Mouse (Mus musculus): Measurements from ENCODE around the gene Lhcgr. TPM values are rescaled to one million over a fixed set of nuclear protein-coding genes. Genes with fewer than 3 reads are reported as not detected.
A peak's percentile ranks its signal among the peaks of the same experiment; 100 is the strongest.

Gene Lhcgr
- polyA plus RNA-seq, 1 experiment from 2014 or later, result 0.79 TPM

DNA sequence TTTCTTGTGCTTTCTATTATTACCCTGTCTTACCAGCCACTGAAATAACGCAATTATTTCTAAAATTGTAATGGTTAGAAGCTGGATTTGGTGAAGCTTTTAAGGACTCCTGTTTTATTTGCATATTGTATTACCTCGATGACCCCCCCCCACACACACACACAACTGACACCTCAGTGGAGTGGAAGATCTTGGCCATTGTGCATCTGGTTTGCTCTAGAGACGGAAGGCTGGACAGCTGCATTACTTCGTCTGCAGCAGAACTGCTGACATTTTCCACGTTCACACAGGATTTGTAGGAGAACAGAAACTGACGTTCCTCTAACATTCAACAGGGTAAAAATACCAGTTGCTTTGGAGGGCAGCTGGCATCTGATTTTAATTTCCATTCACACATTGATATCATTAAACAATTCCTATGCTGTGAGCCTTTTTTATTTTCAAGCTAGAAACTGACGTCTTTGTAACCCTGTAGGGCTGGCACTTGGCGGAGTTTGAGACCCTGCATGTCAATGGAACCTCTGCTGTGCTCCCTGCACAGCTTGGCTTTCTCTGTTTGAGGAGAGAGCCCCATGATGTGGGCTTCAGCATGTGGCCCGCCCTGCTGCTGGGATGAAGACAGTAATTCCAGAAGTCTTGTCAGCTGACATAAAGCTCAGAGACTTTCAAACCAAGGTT lies 95.0 kb downstream of the Lhcgr start:
- H3K4me2 ChIP-seq (ENCODE audit: low read length), result 0 out of 2 replicates have a peak overlapping the region, but pooled peaks have one; percentile 18
- no peaks in the 10 kb centered on the region for H3K9me3 ChIP-seq (replicated peaks; ENCODE audit: control insufficient read depth, low read length)
- H3K4me3 ChIP-seq (ENCODE audit: low read depth, low read length), result no peak overlapping the region
- DNase-seq (ENCODE audit: low spot score) (peak; percentile 42), ATAC-seq (peak; percentile 74)
- no peak overlapping the region for H3K9ac ChIP-seq (ENCODE audit: low read length)
- H3K27me3 ChIP-seq (replicated peaks; ENCODE audit: control insufficient read depth, insufficient read depth, low read length), result no peaks in the 10 kb centered on the region
- no peaks in the 10 kb centered on the region for H3K36me3 ChIP-seq (ENCODE audit: control insufficient read depth, insufficient read depth, low read length)
- 41% methylated on average over 9 of the region's 9 CpGs for WGBS
- H3K27ac ChIP-seq (ENCODE audit: low read depth, low read length), result no peak overlapping the region; the same call in 1 of the 2 replicates
- peaks cover 9% of the 10 kb centered on the region; the same call in 1 of the 2 replicates for H3K4me1 ChIP-seq (ENCODE audit: control insufficient read depth, insufficient read depth, low read length)

DNA sequence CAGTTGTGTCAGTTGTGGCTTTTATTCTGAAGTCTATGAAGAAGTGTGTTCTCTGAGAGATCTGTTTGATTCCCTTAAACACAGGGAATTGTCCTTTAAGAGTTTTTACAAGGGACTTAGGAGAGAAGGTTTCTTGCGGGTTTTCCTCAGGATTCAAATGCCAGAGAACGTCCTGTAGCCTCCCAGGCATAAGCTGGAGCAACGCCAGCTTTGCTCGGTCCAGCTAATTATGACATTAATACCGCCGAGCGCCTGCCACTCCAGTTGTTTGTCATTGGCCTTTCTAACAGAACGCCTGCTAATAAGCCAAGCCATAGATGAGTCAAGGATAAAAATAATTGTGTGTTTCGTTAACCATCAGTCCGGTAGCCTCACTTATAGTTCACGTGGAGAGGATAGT lies 103.6 kb downstream of the Lhcgr start:
- H3K27ac ChIP-seq (ENCODE audit: low read depth, low read length), result no peak overlapping the region
- no peak overlapping the region for H3K9ac ChIP-seq (ENCODE audit: low read length)
- no peaks in the 10 kb centered on the region for H3K9me3 ChIP-seq (replicated peaks; ENCODE audit: control insufficient read depth, low read length)
- H3K4me2 ChIP-seq (ENCODE audit: low read length), result peak overlapping the region; percentile 21; the same call in 1 of the 2 replicates
- DNase-seq (ENCODE audit: low spot score) (peak; percentile 47), ATAC-seq (no peak)
- H3K27me3 ChIP-seq (replicated peaks; ENCODE audit: control insufficient read depth, insufficient read depth, low read length), result no peaks in the 10 kb centered on the region
- H3K36me3 ChIP-seq (ENCODE audit: control insufficient read depth, insufficient read depth, low read length), result no peaks in the 10 kb centered on the region
- WGBS, result 10% methylated on average over 11 of the region's 11 CpGs
- no peak overlapping the region for H3K4me3 ChIP-seq (ENCODE audit: low read depth, low read length)
- peaks cover 7% of the 10 kb centered on the region for H3K4me1 ChIP-seq (ENCODE audit: control insufficient read depth, insufficient read depth, low read length)

DNA sequence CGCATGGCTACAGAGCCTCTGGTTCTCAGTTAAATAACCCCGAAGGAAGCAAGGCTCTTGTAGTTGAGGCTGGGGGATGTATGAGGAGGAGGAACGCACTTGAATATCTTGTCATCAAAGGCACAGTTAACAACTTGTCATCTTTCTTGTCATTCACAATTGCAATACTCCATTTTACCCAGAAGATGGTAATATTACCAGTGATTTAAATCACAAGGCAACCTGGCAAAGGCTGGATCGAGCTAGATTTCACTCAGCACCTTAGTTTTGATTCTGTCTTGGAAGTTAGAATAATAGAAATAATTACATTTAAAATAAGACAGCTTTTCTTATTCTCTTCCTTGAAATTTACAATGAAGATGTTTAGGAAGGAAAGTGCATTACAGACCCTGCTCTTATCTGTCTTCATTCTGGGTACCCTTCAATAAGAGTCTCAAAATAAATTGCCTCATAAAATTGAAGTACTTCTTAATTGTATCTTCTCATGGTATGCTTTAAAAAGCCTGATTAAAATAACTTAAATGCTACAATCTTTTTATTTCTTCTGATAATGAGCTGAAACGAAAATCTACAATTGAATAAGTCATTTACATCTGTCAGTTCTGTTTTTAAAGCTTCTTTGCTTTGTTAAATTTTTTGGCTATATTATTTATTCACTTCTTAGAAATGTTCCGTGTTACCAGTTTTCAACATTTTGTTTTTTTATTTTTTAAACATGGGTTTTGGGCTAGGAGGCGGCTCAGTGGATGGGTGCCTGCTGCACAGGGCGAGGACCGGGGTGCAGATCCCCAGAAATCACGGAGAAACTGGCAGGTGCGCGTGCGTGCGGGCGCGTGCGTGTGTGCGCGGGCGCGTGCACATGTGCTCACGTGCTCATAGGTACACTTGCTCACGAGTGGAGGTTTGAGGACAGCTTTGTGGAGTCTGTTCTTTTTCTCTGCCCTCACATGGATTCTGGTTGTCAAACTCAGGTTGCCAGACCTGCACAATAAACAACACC lies 116.2 kb downstream of the Lhcgr start:
- no peak overlapping the region for H3K9ac ChIP-seq (ENCODE audit: low read length)
- H3K9me3 ChIP-seq (replicated peaks; ENCODE audit: control insufficient read depth, low read length), result no peaks in the 10 kb centered on the region
- no peaks in the 10 kb centered on the region for H3K36me3 ChIP-seq (ENCODE audit: control insufficient read depth, insufficient read depth, low read length)
- H3K4me2 ChIP-seq (ENCODE audit: low read length), result no peak overlapping the region
- DNase-seq (ENCODE audit: low spot score), result peak; percentile 50
- peaks cover 3% of the 10 kb centered on the region; the same call in 1 of the 2 replicates for H3K4me1 ChIP-seq (ENCODE audit: control insufficient read depth, insufficient read depth, low read length)
- no peak overlapping the region for H3K27ac ChIP-seq (ENCODE audit: low read depth, low read length)
- ATAC-seq, result peak; percentile 34; the same call in 1 of the 2 replicates
- WGBS, result 92% methylated on average over 23 of the region's 23 CpGs
- H3K4me3 ChIP-seq (ENCODE audit: low read depth, low read length), result no peak overlapping the region
- H3K27me3 ChIP-seq (replicated peaks; ENCODE audit: control insufficient read depth, insufficient read depth, low read length), result no peaks in the 10 kb centered on the region

DNA sequence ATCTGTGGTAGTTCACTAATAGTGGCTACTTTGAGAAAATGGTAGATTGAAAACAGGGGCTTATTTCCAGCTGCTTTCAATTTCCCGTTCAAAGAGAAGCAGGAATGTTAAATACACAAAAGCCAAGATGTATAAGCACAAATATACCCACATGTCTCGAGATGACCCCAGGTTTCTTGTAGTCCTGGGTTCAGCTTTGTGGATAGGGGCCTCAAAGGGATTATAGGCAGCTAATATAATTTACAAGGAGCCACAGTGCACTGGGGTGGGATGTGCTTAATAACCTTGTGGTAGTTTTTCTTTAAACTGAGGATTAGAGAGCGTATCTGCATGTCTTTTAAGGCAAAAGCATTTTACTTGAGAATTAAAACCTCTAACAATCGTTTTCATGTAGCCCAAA lies 121.0 kb downstream of the Lhcgr start:
- no peak for DNase-seq (ENCODE audit: low spot score)
- WGBS, result 47% methylated on average over 4 of the region's 4 CpGs
- 0 out of 2 replicates have a peak overlapping the region, but pooled peaks have one; percentile 9 for H3K27ac ChIP-seq (ENCODE audit: low read depth, low read length)
- no peak overlapping the region for H3K9ac ChIP-seq (ENCODE audit: low read length)
- no peaks in the 10 kb centered on the region for H3K36me3 ChIP-seq (ENCODE audit: control insufficient read depth, insufficient read depth, low read length)
- H3K9me3 ChIP-seq (replicated peaks; ENCODE audit: control insufficient read depth, low read length), result no peaks in the 10 kb centered on the region
- peaks cover 9% of the 10 kb centered on the region; the same call in 1 of the 2 replicates for H3K4me1 ChIP-seq (ENCODE audit: control insufficient read depth, insufficient read depth, low read length)
- H3K27me3 ChIP-seq (replicated peaks; ENCODE audit: control insufficient read depth, insufficient read depth, low read length), result no peaks in the 10 kb centered on the region
- H3K4me2 ChIP-seq (ENCODE audit: low read length), result no peak overlapping the region
- no peak overlapping the region for H3K4me3 ChIP-seq (ENCODE audit: low read depth, low read length)
- ATAC-seq, result no peak

DNA sequence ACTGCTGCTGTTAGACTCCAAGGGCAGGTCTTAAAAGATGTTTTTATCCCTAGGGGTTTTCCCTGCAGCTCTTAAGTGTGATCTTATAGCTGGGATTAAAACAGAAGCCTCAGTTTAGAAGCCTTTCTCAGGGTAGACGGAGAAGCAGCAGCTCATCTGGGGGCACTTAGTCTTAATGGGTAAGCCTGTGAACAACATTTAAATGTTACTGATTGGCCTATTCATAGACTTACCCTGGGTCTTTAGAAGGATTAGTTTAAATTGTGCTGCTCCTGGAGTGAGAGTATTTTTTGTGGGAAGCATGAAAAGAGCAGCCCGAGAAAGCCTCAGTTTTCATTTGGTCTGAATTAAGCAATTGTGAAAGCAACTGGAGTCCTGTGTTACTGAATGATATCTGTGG lies 121.9 kb downstream of the Lhcgr start:
- WGBS, result 11% methylated on average over 2 of the region's 2 CpGs
- no peaks in the 10 kb centered on the region for H3K36me3 ChIP-seq (ENCODE audit: control insufficient read depth, insufficient read depth, low read length)
- H3K4me1 ChIP-seq (ENCODE audit: control insufficient read depth, insufficient read depth, low read length), result peaks cover 9% of the 10 kb centered on the region; the same call in 1 of the 2 replicates
- H3K27me3 ChIP-seq (replicated peaks; ENCODE audit: control insufficient read depth, insufficient read depth, low read length), result no peaks in the 10 kb centered on the region
- no peak overlapping the region for H3K27ac ChIP-seq (ENCODE audit: low read depth, low read length)
- DNase-seq (ENCODE audit: low spot score) (peak; percentile 67), ATAC-seq (peak; percentile 80)
- H3K9me3 ChIP-seq (replicated peaks; ENCODE audit: control insufficient read depth, low read length), result no peaks in the 10 kb centered on the region
- no peak overlapping the region for H3K4me2 ChIP-seq (ENCODE audit: low read length)
- no peak overlapping the region for H3K4me3 ChIP-seq (ENCODE audit: low read depth, low read length)
- no peak overlapping the region for H3K9ac ChIP-seq (ENCODE audit: low read length)

DNA sequence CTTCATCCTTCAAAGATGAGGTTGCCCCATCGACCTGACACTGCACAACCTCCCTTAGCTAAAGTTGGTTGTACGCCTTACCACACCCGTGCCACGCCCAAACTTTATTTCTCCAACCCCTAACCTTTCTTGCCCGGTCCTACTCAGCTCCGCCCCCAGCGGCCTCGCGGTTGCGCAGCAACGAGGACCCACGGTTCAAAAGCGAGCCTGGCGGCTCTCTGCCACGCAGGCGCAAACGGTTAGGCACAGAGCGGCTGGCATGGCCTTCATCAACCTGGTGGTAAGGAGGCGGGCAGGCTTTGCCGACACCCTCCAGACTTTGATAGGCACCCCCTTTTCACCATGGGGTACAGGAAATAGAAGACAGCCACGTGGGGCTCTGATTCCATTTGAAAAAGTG lies 123.3 kb downstream of the Lhcgr start, which contains the start of gene Gtf2a1l:
Gene Gtf2a1l (plus strand): TSS at position 209 of the 400 bp plus-strand sequence.
- Histone ChIP-seq H3K9me3 (replicated peaks; ENCODE audit: control insufficient read depth, low read length) (no peaks in the 10 kb centered on the region), H3K9ac (ENCODE audit: low read length) (no peak within 1 kb of the TSS), H3K36me3 (ENCODE audit: control insufficient read depth, insufficient read depth, low read length) (no peaks in the 10 kb centered on the region), H3K4me1 (ENCODE audit: control insufficient read depth, insufficient read depth, low read length) (peaks cover 9% of the 10 kb centered on the region; the same call in 1 of the 2 replicates), H3K27me3 (replicated peaks; ENCODE audit: control insufficient read depth, insufficient read depth, low read length) (no peaks in the 10 kb centered on the region), H3K4me2 (ENCODE audit: low read length) (peak within 1 kb of the TSS; percentile 34), H3K4me3 (ENCODE audit: low read depth, low read length) (no peak within 1 kb of the TSS), H3K27ac (ENCODE audit: low read depth, low read length) (no peak within 1 kb of the TSS)
- ATAC-seq, result peak; percentile 55
- WGBS, result 25% methylated on average over 21 of the region's 21 CpGs
- peak; percentile 46 for DNase-seq (ENCODE audit: low spot score)

Other genes starting within 250 kb of the Lhcgr start
- 2.4 and 2.8 TPM in 2 replicates for gene Ston1, start 194.3 kb downstream of the Lhcgr start, polyA plus RNA-seq (2014; fragmentation: Nextera tagmentation; extraction: Ambion mirVana)
- 0.17 TPM in 1 of 2 replicates, not detected in the other for gene Gtf2a1l, start 123.3 kb downstream of the Lhcgr start, polyA plus RNA-seq (2014; fragmentation: Nextera tagmentation; extraction: Ambion mirVana)

Data from forebrain, embryonic 14.5 days (tissue).